Mouse (Mus musculus) spleen, postnatal 36 days (tissue): ENCODE measurements around the gene Ccdc57.
A peak's percentile ranks its signal among the peaks of the same experiment; 100 is the strongest.

ENCODE experiments used
- DNase-seq, 2 experiments: peaks; one replicate each; pipeline ENCODE4 v3.0.0; 2022; ENCODE audit warnings: low spot score in 2 of 2, mixed read lengths in 1 of 2

The Ccdc57 gene

DNA sequence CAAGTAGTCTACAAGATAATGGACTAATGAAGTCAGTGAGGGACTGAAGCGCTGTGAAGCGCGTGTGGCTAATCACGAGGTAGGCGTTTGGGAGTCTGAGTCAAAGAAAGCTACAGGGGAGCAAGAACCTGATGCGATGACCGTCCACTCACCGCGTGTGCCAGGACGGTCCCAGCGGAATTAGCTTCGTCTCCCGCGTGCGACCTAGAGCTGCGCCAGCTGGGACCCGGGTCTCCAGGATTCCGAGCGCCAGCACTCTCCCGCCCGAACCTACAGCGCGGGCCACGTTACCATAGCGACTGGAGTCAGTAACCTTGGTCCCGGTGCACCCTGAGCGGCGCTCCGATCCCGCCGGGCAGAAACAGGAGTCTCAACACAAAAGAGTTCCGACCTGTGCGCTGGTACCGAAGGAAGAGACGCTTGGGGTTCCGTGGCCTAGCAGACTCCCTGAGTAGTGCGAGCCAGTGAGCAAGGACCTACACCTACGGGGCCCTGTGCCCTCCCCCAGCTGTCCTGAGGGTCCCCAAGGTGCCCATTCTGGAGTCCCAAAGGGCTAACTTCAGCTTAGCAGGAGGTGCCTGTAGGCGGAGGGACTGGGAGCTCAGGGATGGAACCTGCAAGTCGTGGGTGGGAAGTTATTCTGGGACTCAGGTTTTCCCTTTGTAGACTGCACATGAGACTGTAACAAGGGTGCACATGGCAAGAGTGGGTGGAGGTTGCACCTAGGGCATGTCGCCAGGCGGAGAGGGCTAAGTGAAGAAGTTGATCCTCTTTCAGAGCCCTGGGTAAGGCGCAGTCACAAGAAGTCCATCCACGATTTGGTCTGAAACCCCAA is at the start of gene Ccdc57:
Ccdc57 (minus strand) TSS at position 309 of the 835 bp plus-strand sequence.
- DNase-seq = peak; percentile 72 to 80

GRCm38 (mm10) chr11:120982459-120982858 is 49.8 kb upstream of the Ccdc57 start:
- DNase-seq = no peak

DNA sequence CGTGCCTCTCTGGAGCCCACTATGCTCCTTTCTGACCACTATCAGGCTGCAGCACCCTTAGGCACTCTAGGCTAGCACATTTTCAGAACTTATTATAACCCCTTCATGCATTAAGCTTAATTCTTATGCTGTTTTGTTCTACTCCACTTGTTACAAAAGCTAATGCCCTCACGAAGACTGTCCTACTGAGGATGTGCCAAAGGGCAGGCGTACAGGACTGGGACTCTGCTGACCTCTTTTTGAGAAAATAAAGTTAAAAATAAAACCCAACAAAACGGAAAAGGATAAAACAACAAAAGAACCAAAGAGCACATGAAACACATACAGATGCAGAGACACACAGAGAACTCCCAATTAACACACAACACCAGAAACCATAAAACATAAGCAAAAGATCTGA is 49.0 kb upstream of the Ccdc57 start:
- no peak for DNase-seq

- DNase-seq = peak; percentile 26 to 59
Measured at GRCm38 (mm10) chr11:120980427-120981035, 47.9 kb upstream of the Ccdc57 start.

- DNase-seq = no peak
Measured at GRCm38 (mm10) chr11:120979711-120980426, 47.2 kb upstream of the Ccdc57 start.

- no peak for DNase-seq
Measured at GRCm38 (mm10) chr11:120973318-120973717, 40.6 kb upstream of the Ccdc57 start.

GRCm38 (mm10) chr11:120971237-120971636 is 38.6 kb upstream of the Ccdc57 start:
- no peak for DNase-seq

- DNase-seq = no peak
Measured at GRCm38 (mm10) chr11:120969742-120970141, 37.1 kb upstream of the Ccdc57 start.

DNA sequence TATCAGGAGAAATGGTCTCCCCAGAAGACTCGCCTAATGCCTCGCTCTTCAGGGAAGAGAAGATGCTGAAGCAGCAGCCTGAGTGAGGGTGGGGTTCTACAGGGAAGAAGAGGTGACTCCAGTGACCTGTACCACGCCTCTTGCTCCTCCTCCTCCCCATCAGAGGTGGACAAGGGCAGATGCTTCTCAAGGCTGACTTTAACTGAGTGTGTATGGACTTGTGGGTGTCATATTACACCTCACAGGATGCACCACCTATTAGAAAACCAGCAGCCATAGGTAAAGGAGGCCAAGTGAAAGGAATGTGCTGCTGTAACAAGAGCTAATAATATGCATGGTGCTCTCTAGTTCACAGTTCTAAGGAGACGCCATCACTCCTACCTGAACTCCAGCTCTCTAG is 32.9 kb upstream of the Ccdc57 start:
- DNase-seq = no peak

DNA sequence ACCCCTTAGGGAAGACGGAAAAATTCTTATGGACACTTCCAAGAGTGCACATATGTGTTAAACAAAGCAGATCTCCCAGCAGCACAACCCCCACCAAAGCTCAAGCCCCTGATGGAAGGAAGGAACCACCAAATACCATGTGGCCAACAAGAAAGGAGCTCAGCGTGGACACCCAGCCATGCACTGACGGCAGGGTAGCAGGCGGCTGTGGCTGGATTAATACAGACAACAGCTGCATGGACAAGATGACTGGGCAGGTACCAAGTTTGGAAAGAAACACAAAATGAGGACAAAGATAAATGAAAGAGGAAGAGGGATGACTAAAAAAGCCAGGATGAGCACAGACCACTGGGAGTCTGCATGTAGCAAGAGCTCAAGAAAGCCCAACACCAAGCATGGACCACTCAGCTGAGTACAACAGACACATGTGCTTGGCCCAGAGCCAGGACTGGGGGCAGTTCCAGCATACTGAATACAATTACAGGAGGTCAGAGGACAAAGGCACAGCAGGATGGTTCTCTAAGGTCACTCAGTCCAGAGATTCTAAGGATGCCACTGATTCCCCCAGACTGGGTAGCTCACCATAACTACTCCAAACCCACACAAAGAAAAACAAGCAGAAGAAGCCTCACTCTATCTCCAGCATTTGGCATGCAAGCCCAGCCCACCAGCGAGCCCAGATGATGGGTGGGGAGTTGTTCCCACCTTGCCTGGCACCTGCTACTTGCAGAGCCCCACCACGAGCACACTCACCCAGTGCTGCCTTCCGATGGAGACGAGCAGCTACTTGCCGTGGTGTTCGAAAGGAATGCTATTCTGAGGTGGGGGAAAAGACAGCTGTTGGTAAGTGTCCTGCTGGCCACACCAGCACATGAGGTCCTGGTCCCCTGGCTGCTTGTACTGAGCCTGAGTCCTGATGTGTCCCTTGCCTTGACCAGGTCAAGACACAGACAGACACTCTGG is 31.8 kb upstream of the Ccdc57 start:
- DNase-seq = no peak

GRCm38 (mm10) chr11:120962909-120963308 is 30.2 kb upstream of the Ccdc57 start:
- DNase-seq = no peak

- DNase-seq = no peak
Measured at GRCm38 (mm10) chr11:120962050-120962771, 29.5 kb upstream of the Ccdc57 start.

- no peak for DNase-seq
Measured at GRCm38 (mm10) chr11:120961594-120961993, 28.9 kb upstream of the Ccdc57 start.

- DNase-seq = no peak
Measured at GRCm38 (mm10) chr11:120960248-120960647, 27.6 kb upstream of the Ccdc57 start.

GRCm38 (mm10) chr11:120959564-120959963 is 26.9 kb upstream of the Ccdc57 start:
- no peak for DNase-seq

DNA sequence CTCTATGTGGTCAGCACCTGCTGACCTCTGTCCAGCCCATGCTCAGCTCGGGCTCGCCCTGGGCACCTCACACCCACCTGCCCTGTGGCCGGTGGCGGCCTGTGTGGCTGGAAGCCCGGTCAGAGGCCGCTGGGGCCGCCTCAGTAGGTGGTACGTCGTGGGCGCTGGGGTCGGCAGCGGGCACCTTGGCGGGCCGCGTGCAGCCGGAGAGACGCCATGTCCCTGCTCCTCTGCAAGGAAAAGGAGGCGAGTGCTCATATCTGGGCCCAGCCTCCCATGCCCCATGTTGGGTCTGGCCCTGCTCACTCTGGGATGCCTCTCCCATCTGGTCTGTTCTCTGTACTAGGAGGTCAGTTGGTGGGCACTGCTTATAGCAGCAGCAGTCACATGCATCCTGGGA is 26.4 kb upstream of the Ccdc57 start:
- no peak for DNase-seq

GRCm38 (mm10) chr11:120957731-120958257 is 25.1 kb upstream of the Ccdc57 start:
- no peak for DNase-seq

DNA sequence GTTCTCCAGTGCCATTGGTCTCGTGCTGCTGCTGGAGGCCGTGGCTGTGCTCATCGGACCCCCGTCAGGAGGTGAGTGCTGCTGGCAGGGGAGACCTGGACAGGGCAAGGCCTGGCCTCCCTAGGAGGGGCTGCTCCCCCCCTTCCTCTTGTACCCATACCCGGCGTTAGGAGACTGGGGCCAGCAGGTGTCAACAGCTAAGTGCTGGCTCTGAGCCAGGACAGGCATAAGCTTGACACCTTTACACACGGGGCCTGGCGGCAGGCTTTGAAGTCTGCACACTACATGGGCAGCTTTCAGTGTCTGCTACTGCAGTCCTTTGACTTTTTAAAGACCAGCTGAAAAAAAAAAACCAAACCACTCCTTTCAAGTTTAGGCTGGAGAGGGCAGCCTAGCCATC is 24.4 kb upstream of the Ccdc57 start:
- no peak for DNase-seq

GRCm38 (mm10) chr11:120955701-120956100 is 23.0 kb upstream of the Ccdc57 start:
- no peak for DNase-seq

GRCm38 (mm10) chr11:120954936-120955335 is 22.3 kb upstream of the Ccdc57 start:
- DNase-seq = no peak
